Mouse (Mus musculus) E14TG2a.4 (cell line): ENCODE measurements around the gene Dner.

Experiments
- H3K27me3 ChIP-seq: 2 replicates; pipeline ENCODE4 v1.6.1; 2014; ENCODE audit warnings: low read length, control low read depth; ENCODE audit not compliant: insufficient read depth
- H3K36me3 ChIP-seq: 2 replicates; pipeline ENCODE4 v1.6.1; 2014; ENCODE audit warnings: low read length, control low read depth; ENCODE audit not compliant: insufficient read depth
- H3K4me1 ChIP-seq: replicated peaks from 2 replicates; pipeline ENCODE4 v1.6.1; 2014; ENCODE audit warnings: low read depth, low read length, control low read depth
- H3K4me3 ChIP-seq: replicated peaks from 2 replicates; pipeline ENCODE4 v1.5.1; 2014; ENCODE audit warnings: mild to moderate bottlenecking, low read length
- H3K9me3 ChIP-seq: 2 replicates; pipeline ENCODE4 v1.6.1; 2014; ENCODE audit warnings: low read length, control low read depth
- CTCF ChIP-seq: conservative IDR thresholded peaks from 2 replicates; pipeline ENCODE4 v1.5.1; 2014; ENCODE audit warnings: low read length
- NANOG ChIP-seq: IDR thresholded peaks from 2 replicates; pipeline ENCODE4 v1.6.1; 2014; ENCODE audit warnings: borderline replicate concordance, low read length, mixed read lengths
- POU5F1 ChIP-seq: IDR thresholded peaks from 2 replicates; pipeline ENCODE4 v1.6.1; 2014; ENCODE audit warnings: low read length, borderline replicate concordance

Dner gene

DNA sequence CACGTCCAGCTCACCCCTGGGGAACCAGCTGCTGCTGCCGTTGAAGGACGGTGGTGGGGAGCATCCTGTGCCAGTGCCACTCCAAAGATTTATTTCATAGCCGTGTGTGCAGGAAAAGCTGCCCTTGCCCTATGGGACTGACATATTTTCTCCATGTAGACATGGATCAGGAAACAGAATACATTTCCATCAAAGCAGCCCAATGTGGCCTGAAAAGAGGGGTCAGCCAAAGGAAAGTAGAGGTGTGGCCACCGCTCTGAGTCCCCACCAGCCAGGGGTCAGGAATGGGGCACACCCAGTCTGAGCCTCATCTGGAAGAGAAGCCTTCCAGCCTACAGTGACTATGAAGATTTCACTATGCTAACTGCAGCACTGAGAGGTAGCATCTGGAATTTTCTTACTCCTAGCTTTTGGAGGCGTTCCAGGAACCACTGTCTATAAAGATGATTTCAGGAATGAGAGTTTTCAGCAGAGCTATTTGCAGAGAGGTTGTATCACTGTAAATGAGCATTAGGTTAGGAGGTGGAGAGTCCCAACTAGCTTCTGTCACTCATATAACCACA lies 189.0 kb downstream of the Dner start:
- Histone ChIP-seq H3K36me3 (no peaks in the 10 kb centered on the region), H3K4me1 (0 out of 2 replicates have a peak, but pooled peaks cover 3% of the 10 kb centered on the region), H3K9me3 (no peaks in the 10 kb centered on the region; the same call in 1 of the 2 replicates), H3K27me3 (no peaks in the 10 kb centered on the region), H3K4me3 (no peak overlapping the region)
- TF ChIP-seq CTCF (no peak), POU5F1 (no peak), NANOG (no peak)

DNA sequence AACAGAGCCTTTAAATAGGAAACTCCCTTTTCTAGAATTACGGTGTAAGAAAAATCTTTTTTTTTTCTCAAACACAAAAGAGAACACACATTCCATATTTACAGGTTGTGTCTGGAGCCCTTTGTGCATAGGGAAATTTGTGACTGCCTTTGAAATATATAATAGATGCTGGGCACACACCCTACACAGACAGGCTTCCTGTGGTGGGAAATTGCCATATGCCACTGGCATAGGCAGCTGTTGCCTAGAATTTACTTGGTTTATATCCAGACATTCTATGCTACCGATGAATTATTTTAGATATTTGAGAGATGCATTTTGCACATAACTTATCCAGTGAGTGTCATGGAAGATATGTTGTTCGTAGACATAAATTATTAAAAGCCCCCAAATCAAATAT lies 195.3 kb downstream of the Dner start:
- no peaks in the 10 kb centered on the region for H3K27me3 ChIP-seq

DNA sequence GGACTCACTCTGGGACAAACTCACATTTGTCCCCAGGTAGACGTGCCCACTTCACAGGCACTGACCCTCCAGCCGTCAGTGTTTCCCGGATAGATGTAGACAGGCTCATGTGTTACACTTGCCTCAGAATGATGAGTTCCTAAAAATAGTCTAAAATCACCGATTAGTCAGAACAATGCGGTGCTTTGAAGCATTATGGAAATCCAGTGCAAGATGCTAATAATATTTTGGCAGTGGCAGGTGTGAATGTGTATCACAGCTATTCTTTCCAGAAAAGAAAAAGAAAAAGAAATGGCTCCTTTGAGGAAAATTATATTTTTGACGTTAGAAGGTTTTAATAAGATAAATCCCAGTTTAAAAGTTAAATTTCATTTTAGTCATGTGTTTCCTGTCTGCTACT lies 204.3 kb downstream of the Dner start:
- TF ChIP-seq NANOG (no peak), CTCF (no peak), POU5F1 (no peak)
- no peaks in the 10 kb centered on the region for H3K4me1 ChIP-seq
- no peak overlapping the region for H3K4me3 ChIP-seq
- H3K9me3 ChIP-seq = peaks cover 16% of the 10 kb centered on the region
- H3K27me3 ChIP-seq = no peaks in the 10 kb centered on the region
- no peaks in the 10 kb centered on the region for H3K36me3 ChIP-seq

More for the DNA sequence above, 195.3 kb downstream of the Dner start:
- H3K36me3 ChIP-seq = no peaks in the 10 kb centered on the region
- no peaks in the 10 kb centered on the region for H3K9me3 ChIP-seq
- no peaks in the 10 kb centered on the region for H3K4me1 ChIP-seq
- TF ChIP-seq CTCF = no peak
- no peak for TF ChIP-seq POU5F1
- no peak for TF ChIP-seq NANOG
- no peak overlapping the region for H3K4me3 ChIP-seq

DNA sequence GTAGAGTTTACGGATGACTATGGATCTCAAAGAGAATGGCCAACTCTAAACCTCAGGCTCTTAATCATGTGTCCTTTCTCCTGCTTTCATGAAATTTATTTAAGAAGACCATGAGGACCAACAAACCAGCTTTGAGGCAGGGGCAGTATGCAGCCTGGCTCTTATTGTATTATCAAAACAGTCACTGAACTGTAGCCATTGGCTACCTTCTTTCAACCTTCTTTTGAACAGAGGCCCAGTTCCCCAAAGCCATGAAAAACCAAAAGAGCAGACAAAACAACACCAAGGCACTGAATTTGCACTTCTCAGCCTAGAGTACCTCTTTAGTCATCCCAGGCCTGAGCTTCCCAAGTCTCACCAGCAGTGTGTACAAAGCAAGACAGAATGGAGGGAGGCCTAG lies 207.5 kb downstream of the Dner start:
- H3K27me3 ChIP-seq = no peaks in the 10 kb centered on the region
- peaks cover 16% of the 10 kb centered on the region for H3K9me3 ChIP-seq
- H3K4me3 ChIP-seq = no peak overlapping the region
- no peak for TF ChIP-seq POU5F1
- TF ChIP-seq NANOG = no peak
- no peak for TF ChIP-seq CTCF
- no peaks in the 10 kb centered on the region for H3K4me1 ChIP-seq
- no peaks in the 10 kb centered on the region for H3K36me3 ChIP-seq

- H3K4me3 ChIP-seq = no peak overlapping the region
- TF ChIP-seq CTCF (no peak), NANOG (no peak), POU5F1 (no peak)
- H3K4me1 ChIP-seq = no peaks in the 10 kb centered on the region
- H3K9me3 ChIP-seq = peaks cover 10% of the 10 kb centered on the region
- no peaks in the 10 kb centered on the region for H3K36me3 ChIP-seq
- no peaks in the 10 kb centered on the region for H3K27me3 ChIP-seq
Observed at GRCm38 (mm10) chr1:84485066-84485465, 211.0 kb downstream of the Dner start.

GRCm38 (mm10) chr1:84484577-84484976 lies 211.4 kb downstream of the Dner start:
- Histone ChIP-seq H3K4me3 (no peak overlapping the region), H3K27me3 (no peaks in the 10 kb centered on the region), H3K9me3 (peaks cover 6% of the 10 kb centered on the region), H3K36me3 (no peaks in the 10 kb centered on the region), H3K4me1 (no peaks in the 10 kb centered on the region)
- TF ChIP-seq NANOG (no peak), POU5F1 (no peak), CTCF (no peak)

DNA sequence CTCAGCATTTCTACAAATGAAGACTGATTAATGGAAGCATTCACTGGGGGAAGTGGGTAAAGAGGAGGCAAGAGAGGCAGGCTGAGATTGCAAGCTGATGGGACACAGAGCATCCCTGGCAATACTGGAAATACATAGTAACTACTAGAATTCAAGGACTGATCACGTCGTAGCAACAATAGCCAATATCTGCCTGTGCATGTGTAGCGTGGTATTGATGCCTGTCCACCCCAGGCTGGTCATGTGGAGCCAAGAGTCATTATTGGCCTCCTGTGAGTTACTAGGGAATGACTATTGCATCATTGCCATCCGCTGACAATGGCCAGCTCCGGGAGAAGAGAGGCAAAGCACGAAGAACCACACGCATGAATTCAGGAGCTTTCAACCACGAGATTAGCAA lies 216.0 kb downstream of the Dner start:
- TF ChIP-seq CTCF (no peak), POU5F1 (no peak), NANOG (no peak)
- no peaks in the 10 kb centered on the region for H3K4me1 ChIP-seq
- H3K4me3 ChIP-seq = no peak overlapping the region
- no peaks in the 10 kb centered on the region for H3K9me3 ChIP-seq
- no peaks in the 10 kb centered on the region for H3K27me3 ChIP-seq
- no peaks in the 10 kb centered on the region for H3K36me3 ChIP-seq

DNA sequence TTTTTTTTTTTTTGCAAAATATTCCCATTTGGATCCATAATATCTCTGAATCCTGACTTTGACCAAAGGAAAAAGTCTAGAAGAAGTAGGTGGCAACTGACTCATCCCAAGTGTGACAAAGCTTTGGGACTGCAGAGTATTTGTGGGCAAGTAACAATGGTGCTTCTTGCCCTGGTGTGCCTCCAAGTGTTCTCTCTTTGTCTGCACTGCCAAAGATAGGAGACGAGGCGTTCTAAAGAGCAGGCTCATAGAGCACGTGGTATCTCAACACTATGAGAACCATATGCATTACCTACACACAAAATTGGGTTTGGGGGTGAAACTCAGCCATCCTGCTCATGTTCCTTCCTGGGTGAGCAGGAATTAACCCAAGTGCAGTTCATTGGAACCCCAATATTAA lies 221.7 kb downstream of the Dner start:
- Histone ChIP-seq H3K4me1 (no peaks in the 10 kb centered on the region), H3K27me3 (no peaks in the 10 kb centered on the region), H3K36me3 (no peaks in the 10 kb centered on the region), H3K9me3 (no peaks in the 10 kb centered on the region), H3K4me3 (no peak overlapping the region)
- TF ChIP-seq POU5F1 (no peak), CTCF (no peak), NANOG (no peak)

- no peak for TF ChIP-seq CTCF
- no peak for TF ChIP-seq POU5F1
- no peak for TF ChIP-seq NANOG
- Histone ChIP-seq H3K4me3 (no peak overlapping the region), H3K4me1 (no peaks in the 10 kb centered on the region), H3K9me3 (no peaks in the 10 kb centered on the region), H3K36me3 (no peaks in the 10 kb centered on the region), H3K27me3 (no peaks in the 10 kb centered on the region)
Observed at GRCm38 (mm10) chr1:84472260-84472659, 223.8 kb downstream of the Dner start.
